Mouse (Mus musculus) ES-Bruce4 (cell line): ENCODE data around the gene Dapk2.

Experiments used
- CTCF ChIP-seq: IDR thresholded peaks from one replicate; pipeline ENCODE4 v1.8.1; 2011; ENCODE audit warnings: low read depth, low read length
- POLR2A ChIP-seq: IDR thresholded peaks from one replicate; pipeline ENCODE4 v1.8.1; 2011; ENCODE audit warnings: low read length; ENCODE audit not compliant: insufficient read depth

DNA sequence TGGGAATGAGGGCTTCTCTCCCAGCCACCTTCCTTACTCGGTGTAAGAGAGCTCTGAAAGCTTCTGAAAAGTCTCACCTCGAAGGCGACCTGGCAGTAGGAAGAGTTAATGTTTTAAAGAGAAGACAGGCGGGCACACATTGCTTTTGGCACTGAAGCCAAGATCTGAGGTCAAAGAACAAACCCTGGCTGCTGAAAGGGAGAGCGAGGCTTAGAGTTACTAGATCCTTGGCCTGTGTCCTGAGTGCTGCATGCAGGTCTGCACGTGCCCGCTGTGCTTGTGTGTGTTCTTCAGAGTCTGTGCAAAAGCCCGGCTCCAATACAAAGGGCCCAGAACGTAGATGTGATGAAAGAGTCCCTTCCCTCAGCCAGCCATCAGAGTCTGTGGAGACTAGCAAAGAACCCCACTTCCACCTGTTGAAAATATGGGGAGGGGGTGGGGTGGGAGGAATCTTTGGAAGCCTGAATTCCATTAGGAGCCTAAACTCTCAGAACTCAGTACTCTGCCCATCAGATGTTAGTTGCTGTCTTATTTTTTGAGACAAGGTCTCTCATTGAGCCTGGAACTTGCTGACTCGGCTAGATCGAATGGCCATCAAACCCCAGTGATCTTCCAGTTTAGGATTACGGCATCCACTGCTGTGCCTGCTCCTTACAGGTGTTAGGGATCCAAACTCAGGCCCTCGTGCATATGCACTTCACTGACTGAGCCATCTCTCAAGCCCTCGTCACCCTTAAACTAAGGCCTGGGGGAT, 41.8 kb downstream of the Dapk2 start:
- TF ChIP-seq POLR2A (no peak), CTCF (no peak)
